Mouse (Mus musculus): ENCODE data around the gene Erich3. TPM values are rescaled to one million over a fixed set of nuclear protein-coding genes. Genes with fewer than 3 reads are reported as not detected.

Erich3 gene
- total and polyA plus RNA-seq, 3 experiments, result 0.42 to 2.3 (median 1.9) TPM

GRCm38 (mm10) chr3:154700735-154701134, 37.1 kb downstream of the Erich3 start:
- no peak overlapping the region for H3K4me3 ChIP-seq (replicated peaks in 1 of 3; ENCODE audit: low read depth in 2 of 3, low read length in 2 of 3, poor library complexity in 1 of 3)
- H3K4me1 ChIP-seq (ENCODE audit: control insufficient read depth in 1 of 2, insufficient read depth in 2 of 2), result peaks cover 4 to 35% of the 10 kb centered on the region in 2 experiments; a peak in 3 of 4 replicates
- no peak for TF ChIP-seq RAD21 (IDR thresholded peaks at IDR 0.05; ENCODE audit: low read depth, low read length)
- TF ChIP-seq MEF2A (IDR thresholded peaks at IDR 0.05; ENCODE audit: borderline replicate concordance, low read depth, low read length), result no peak
- no peaks in the 10 kb centered on the region for H3K27me3 ChIP-seq (replicated peaks)
- H3K4me2 ChIP-seq (ENCODE audit: insufficient read depth, low read depth, poor library complexity, severe bottlenecking), result no peak overlapping the region
- dilution Hi-C loops (cut with MboI; ENCODE audit: extremely low pct_ligation_motif_present, extremely low pct_unique_long_range_greater_than_20kb, low sequenced_read_pairs) (no loop called here), in situ Hi-C loops (cut with MboI; ENCODE audit: low pct_ligation_motif_present, low pct_unique_long_range_greater_than_20kb, low sequenced_read_pairs) (no loop called here)
- H3K79me2 ChIP-seq (replicated peaks; ENCODE audit: control insufficient read depth, extremely low read depth, insufficient read depth, poor library complexity, severe bottlenecking), result no peaks in the 10 kb centered on the region
- no peak overlapping the region for H3K9ac ChIP-seq (ENCODE audit: insufficient read depth, low read depth)
- no peak for DNase-seq (ENCODE audit: extremely low read depth)
- H3K27ac ChIP-seq (ENCODE audit: insufficient read depth, low read depth), result no peak overlapping the region
- no peaks in the 10 kb centered on the region for H3K9me3 ChIP-seq (replicated peaks; ENCODE audit: low read length)
- no peaks in the 10 kb centered on the region for H3K36me3 ChIP-seq (replicated peaks in 1 of 2; ENCODE audit: control insufficient read depth in 1 of 2, insufficient read depth in 1 of 2, low read length in 1 of 2)

GRCm38 (mm10) chr3:154704755-154705154, 41.1 kb downstream of the Erich3 start:
- Histone ChIP-seq H3K79me2 (replicated peaks; ENCODE audit: control insufficient read depth, extremely low read depth, insufficient read depth, poor library complexity, severe bottlenecking) (no peaks in the 10 kb centered on the region), H3K9me3 (replicated peaks; ENCODE audit: low read length) (no peaks in the 10 kb centered on the region), H3K4me1 (ENCODE audit: control insufficient read depth in 1 of 2, insufficient read depth in 2 of 2) (peaks cover 2 to 10% of the 10 kb centered on the region in 2 experiments; a peak in 3 of 4 replicates), H3K36me3 (replicated peaks in 1 of 2; ENCODE audit: control insufficient read depth in 1 of 2, insufficient read depth in 1 of 2, low read length in 1 of 2) (no peaks in the 10 kb centered on the region), H3K4me2 (ENCODE audit: insufficient read depth, low read depth, poor library complexity, severe bottlenecking) (no peak overlapping the region), H3K27ac (ENCODE audit: insufficient read depth, low read depth) (no peak overlapping the region), H3K9ac (ENCODE audit: insufficient read depth, low read depth) (no peak overlapping the region), H3K27me3 (replicated peaks) (no peaks in the 10 kb centered on the region), H3K4me3 (replicated peaks in 1 of 3; ENCODE audit: low read depth in 2 of 3, low read length in 2 of 3, poor library complexity in 1 of 3) (no peak overlapping the region)
- TF ChIP-seq SMC3 (IDR thresholded peaks at IDR 0.05; ENCODE audit: low read depth, low read length), result no peak
- no peak for TF ChIP-seq ZNF384 (IDR thresholded peaks at IDR 0.05; ENCODE audit: low read depth, low read length)
- TF ChIP-seq RCOR1 (conservative IDR thresholded peaks at IDR 0.05; ENCODE audit: low read depth, low read length), result no peak
- TF ChIP-seq JUND (conservative IDR thresholded peaks at IDR 0.05; ENCODE audit: low read depth, low read length), result no peak
- no peak for TF ChIP-seq KAT2A (IDR thresholded peaks at IDR 0.05; ENCODE audit: insufficient replicate concordance, low read length)
- TF ChIP-seq MXI1 (IDR thresholded peaks at IDR 0.05; ENCODE audit: low read depth, low read length), result no peak
- no peak for TF ChIP-seq PAX5 (IDR thresholded peaks at IDR 0.05; ENCODE audit: low read length)
- no peak for DNase-seq (ENCODE audit: extremely low read depth)
- dilution Hi-C loops (cut with MboI; ENCODE audit: extremely low pct_ligation_motif_present, extremely low pct_unique_long_range_greater_than_20kb, low sequenced_read_pairs) (no loop called here), in situ Hi-C loops (cut with MboI; ENCODE audit: low pct_ligation_motif_present, low pct_unique_long_range_greater_than_20kb, low sequenced_read_pairs) (no loop called here)

- Histone ChIP-seq H3K27me3 (replicated peaks) (no peaks in the 10 kb centered on the region), H3K4me1 (ENCODE audit: control insufficient read depth in 1 of 2, insufficient read depth in 2 of 2) (no peaks in the 10 kb centered on the region), H3K4me3 (replicated peaks in 1 of 3; ENCODE audit: low read depth in 2 of 3, low read length in 2 of 3, poor library complexity in 1 of 3) (no peak overlapping the region), H3K79me2 (replicated peaks; ENCODE audit: control insufficient read depth, extremely low read depth, insufficient read depth, poor library complexity, severe bottlenecking) (no peaks in the 10 kb centered on the region), H3K27ac (ENCODE audit: insufficient read depth, low read depth) (no peak overlapping the region), H3K4me2 (ENCODE audit: insufficient read depth, low read depth, poor library complexity, severe bottlenecking) (no peak overlapping the region), H3K36me3 (replicated peaks in 1 of 2; ENCODE audit: control insufficient read depth in 1 of 2, insufficient read depth in 1 of 2, low read length in 1 of 2) (no peaks in the 10 kb centered on the region), H3K9ac (ENCODE audit: insufficient read depth, low read depth) (no peak overlapping the region), H3K9me3 (replicated peaks; ENCODE audit: low read length) (no peaks in the 10 kb centered on the region)
- TF ChIP-seq EP300 (IDR thresholded peaks at IDR 0.05; ENCODE audit: low read length), result no peak
- no peak for TF ChIP-seq SIN3A (IDR thresholded peaks at IDR 0.05; ENCODE audit: low read length)
- no peak for TF ChIP-seq CHD2 (IDR thresholded peaks at IDR 0.05; ENCODE audit: low read length)
- no peak for TF ChIP-seq JUND (conservative IDR thresholded peaks at IDR 0.05; ENCODE audit: low read depth, low read length)
- no peak for TF ChIP-seq ZNF384 (IDR thresholded peaks at IDR 0.05; ENCODE audit: low read depth, low read length)
- no peak for TF ChIP-seq MAX (IDR thresholded peaks at IDR 0.05; ENCODE audit: low read length)
- TF ChIP-seq ETS1 (conservative IDR thresholded peaks at IDR 0.05; ENCODE audit: low read depth, low read length), result no peak
- TF ChIP-seq E2F4 (IDR thresholded peaks at IDR 0.05; ENCODE audit: insufficient replicate concordance, low read depth, low read length), result no peak
- no peak for TF ChIP-seq RAD21 (IDR thresholded peaks at IDR 0.05; ENCODE audit: low read depth, low read length)
- TF ChIP-seq TCF12 (IDR thresholded peaks at IDR 0.05; ENCODE audit: low read depth, low read length), result no peak
- TF ChIP-seq MYC (IDR thresholded peaks at IDR 0.05; ENCODE audit: low read depth, low read length), result no peak
- no peak for TF ChIP-seq MAFK (IDR thresholded peaks at IDR 0.05; ENCODE audit: insufficient replicate concordance, low read length)
- TF ChIP-seq POLR2A (IDR thresholded peaks at IDR 0.05; ENCODE audit: low read depth, low read length), result no peak
- TF ChIP-seq MAZ (IDR thresholded peaks at IDR 0.05; ENCODE audit: low read depth, low read length), result no peak
- in situ Hi-C loops (cut with MboI; ENCODE audit: low pct_ligation_motif_present, low pct_unique_long_range_greater_than_20kb, low sequenced_read_pairs) (no loop called here), dilution Hi-C loops (cut with MboI; ENCODE audit: extremely low pct_ligation_motif_present, extremely low pct_unique_long_range_greater_than_20kb, low sequenced_read_pairs) (no loop called here)
- no peak for DNase-seq (ENCODE audit: extremely low read depth)
These were observed 44.5 kb downstream of the Erich3 start for GRCm38 (mm10) chr3:154708150-154708549.

All from CH12.LX (cell line).